Mouse (Mus musculus): Measurements from ENCODE around the gene Gm17545.

GRCm38 (mm10) chr9:22457142-22457835 is 3.2 kb downstream of the Gm17545 start:
- no peak for TF ChIP-seq EP300 (optimal IDR thresholded peaks at IDR 0.05)
- TF ChIP-seq CTCF (IDR thresholded peaks at IDR 0.05; ENCODE audit: low read depth): no peak
